Mouse (Mus musculus): ENCODE results near the gene Mmp24. TPM values are rescaled to one million over a fixed set of nuclear protein-coding genes. Genes with fewer than 3 reads are reported as not detected.
A peak's percentile ranks its signal among the peaks of the same experiment; 100 is the strongest.
"Not testable (repeated sequence)": the region's sequence is repeated elsewhere in the genome, so short reads cannot be mapped to it uniquely, and the experiment has no call there.

Mmp24 gene
- polyA plus RNA-seq, 2 experiments from 2014 or later = 0.11 TPM; not detected in 1

DNA sequence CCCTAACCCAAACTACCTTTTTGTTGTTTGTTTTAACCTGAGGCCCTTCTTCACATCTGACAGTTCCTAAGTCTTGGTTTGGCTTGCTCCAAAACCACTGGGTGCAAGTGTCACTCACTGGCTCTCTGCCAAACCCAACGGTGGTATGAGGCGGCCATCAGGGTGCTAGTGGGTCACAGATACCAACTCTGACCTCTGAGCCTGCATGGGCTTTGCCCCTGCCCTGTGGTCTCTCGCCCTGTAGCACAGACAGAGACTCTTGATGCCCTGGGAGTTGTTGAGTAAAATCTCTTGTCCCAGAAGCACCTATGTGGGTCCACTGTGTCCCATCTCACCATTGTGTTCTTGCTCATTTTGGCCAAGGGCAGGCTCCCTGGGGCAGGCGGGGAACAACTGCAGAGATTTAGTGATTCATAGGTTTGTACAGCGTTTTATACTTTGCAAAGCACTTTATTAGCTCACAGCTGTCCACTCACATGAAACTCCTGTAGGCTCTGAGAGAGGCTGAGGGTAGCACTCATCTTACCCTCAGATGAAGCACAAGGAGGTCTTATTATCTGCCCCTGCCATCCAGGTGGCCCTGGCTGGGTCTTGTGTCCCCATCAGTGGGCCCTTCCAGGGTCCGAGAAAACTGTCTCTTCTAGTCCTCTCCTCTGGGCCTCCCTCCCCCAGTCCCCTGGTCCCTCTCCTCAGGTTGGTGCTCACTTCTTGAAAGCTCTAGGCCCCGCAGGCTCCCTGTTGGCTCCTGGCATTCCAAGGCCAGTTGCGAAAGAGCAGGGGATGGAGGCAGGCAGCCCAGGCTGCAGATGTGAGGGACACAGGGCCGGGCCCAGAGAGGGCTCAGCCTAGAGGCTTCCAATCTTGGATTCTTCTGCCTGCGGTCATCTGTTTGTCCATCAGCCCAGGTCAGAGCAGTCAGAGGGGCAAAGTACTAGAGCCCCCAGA lies 42.4 kb downstream of the Mmp24 start:
- ATAC-seq = no peak

DNA sequence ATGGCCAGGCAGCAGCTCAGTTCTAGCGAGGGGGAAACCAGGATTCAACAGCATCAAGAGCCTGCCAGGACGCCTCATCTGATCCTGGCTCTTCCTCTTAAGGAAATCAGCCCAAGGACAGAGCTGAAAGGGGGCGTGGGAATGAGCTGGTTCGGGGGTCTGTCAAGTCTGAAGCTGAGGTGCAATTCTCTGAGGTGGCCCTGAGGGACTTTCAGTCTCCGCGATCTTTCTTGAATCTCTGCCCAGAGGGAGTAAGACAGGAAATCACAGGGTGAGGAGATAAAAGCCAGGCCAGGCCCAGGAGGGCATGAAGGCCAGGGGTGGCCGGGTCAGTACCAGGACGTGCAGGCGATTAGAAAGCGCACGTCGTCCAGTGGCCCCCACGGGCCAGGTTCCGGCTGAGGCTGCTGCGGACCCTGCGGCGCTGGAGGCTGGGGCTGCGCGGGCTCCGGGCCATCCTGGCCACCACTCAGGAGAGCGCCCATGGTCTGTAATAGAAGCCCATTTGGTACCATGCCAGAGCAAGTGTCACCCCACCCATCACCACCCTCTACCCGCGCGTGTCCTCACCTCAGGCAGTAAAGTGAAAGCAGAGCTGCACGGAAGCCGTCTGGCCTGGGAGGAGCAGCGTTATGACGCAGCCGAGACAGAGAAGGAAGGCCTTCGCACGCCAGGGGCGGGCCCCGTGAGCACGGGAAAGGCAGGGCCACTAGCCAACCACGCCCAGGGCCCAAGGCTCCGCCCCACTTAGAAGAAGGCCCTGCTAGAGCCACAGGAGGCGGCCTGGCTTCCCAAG lies 43.7 kb downstream of the Mmp24 start:
- peak; percentile 97 for ATAC-seq

GRCm38 (mm10) chr2:155819392-155819448 lies 44.1 kb downstream of the Mmp24 start, which contains the start of gene BC029722:
BC029722 (minus strand) TSS chr2:155819426.
- no peak for ATAC-seq

- no peak for ATAC-seq
These were observed 44.5 kb downstream of the Mmp24 start for GRCm38 (mm10) chr2:155819449-155820251.

DNA sequence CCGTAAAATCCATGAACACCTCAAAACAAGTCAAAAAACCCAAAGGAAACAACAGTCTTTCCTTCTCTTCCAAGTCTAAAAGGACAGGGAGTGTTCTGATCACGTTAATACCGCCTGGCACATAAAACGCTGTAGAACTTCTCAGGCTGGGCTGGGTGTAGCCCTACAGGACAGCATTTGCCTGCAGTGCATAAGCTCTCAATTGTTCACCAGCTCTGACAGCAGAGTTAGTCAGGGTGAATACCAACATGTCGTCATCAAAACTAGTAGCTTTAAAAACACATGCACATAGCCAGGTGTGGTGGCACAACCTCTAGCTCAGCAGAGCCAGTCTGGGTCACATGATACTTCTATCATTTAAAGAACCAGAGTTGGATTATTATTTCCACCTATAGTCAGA lies 45.6 kb downstream of the Mmp24 start:
- ATAC-seq = no peak

DNA sequence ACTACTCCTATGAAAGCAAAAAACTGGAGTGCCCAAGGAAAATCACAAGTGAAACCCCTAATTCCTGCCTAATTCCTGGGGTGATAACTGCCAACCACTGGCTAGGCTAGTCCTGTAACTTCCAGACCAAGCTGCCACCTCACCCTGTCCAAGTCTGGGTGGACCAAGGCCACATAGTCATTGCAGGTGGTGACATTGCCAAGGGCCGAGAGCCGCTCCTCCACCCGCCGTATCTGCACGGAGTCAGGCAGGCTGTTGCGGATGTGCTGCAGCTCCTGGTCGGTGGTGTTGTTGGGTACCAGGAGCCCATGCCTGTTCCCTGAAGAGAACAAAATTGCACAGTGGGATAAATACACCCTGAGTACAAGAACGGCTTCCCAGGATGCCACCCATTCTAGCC lies 48.6 kb downstream of the Mmp24 start:
- ATAC-seq = no peak

GRCm38 (mm10) chr2:155825904-155826629 lies 50.9 kb downstream of the Mmp24 start:
- peak; percentile 23 for ATAC-seq

DNA sequence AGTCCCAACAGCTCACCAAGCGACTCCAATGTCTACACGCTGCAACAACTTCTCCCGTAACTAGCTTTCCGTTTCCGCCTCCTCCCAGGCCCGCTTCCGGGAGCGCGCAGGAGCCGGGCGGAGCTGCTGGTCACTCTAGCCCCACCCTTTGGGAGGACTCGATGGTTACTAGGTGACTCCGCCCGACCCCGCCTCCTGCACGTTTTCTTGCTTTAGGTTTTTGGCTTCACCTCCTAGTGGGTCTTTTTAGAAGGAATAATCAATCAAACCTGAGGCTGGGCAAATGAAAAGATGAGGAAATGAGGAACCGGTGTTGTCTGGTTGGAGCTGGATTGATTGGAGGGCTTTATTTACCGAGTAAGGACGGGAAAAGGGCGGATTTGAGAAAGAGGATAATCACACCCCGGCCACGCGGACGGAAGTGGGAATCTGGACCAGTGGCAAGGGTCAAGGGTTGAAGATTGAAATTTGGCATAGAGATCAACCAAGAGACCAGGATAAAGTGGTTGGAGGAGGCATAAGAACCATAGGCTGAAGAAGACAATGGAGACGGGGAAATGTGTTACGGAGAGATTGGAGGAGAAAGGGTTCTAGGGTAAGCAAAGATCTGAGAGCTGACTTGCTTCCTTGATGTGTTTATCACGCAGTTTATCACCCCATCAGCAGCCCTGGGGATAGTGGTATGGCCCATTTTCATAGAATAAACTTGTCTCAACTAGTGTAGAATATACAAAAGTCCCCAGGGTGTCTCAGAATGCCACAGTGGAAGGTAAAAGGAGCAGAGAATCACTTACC lies 51.7 kb downstream of the Mmp24 start, which contains the start of gene Eif6:
Gene Eif6, minus strand, starts transcription at position 296 of the 795 bp plus-strand sequence.
- peak; percentile 98 for ATAC-seq

- no peak for ATAC-seq
These were observed 55.7 kb downstream of the Mmp24 start for GRCm38 (mm10) chr2:155830841-155831240.

DNA sequence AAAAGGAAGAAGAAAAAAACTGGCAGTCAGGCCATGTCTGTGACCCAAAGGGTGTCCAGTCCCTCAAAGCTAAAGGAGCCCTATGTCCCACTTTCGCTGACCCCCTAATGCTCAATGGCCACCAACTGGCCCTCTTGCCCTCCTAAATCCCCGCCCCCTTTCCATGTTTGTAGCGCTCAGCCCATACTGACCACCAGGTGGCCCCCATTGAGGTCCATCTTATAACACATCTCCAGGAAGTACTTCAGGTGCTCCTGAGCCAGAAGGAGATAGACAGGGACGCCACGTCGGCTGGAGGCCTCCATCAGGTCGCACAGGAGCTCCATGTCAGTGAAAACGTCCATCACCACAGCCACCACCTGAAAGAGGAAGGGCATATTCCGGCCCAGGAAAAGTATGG lies 56.2 kb downstream of the Mmp24 start:
- ATAC-seq = no peak

DNA sequence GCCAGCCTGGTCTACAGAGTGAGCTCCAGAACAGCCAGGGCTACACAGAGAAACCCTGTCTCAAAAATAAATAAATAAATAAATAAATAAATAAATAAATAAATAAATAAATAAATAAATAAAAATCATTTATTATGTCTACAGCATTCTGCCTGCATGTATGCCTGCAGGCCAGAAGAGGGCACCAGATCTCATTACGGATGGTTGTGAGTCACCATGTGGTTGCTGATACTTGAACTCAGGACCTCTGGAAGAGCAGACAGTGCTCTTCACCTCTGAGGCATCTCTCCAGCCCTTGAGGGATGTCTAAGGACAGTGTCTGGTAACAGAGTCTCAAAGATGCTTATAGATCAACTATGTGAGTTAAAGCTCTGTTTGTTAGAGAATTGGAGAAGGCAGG lies 56.9 kb downstream of the Mmp24 start:
- not testable (repeated sequence) for ATAC-seq

GRCm38 (mm10) chr2:155834732-155835131 lies 59.6 kb downstream of the Mmp24 start, which contains the start of gene Fam83c:
Fam83c (minus strand) TSS chr2:155834854.
- ATAC-seq = no peak

DNA sequence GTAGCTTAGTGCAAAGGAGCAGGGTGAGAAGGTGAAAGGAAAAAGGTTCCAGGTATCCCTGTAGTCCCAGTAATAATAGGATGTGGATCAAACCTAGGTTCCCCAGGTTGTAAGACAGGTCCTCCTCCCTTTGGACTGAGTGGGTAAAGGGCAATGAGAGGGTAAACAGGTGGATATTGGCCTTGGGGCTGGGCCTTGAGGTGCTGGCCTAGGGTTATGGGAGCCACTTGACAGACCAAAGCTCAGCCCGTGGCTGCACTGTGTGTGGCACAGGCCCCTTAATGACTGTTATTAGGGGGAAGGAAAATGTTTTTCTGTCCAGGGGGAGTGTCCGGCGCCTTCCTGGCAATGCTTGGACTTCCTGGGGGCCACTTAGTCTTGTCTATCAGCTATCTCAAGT lies 62.8 kb downstream of the Mmp24 start:
- no peak for ATAC-seq

- ATAC-seq = no peak
These were observed 63.8 kb downstream of the Mmp24 start for GRCm38 (mm10) chr2:155838961-155839360.

GRCm38 (mm10) chr2:155846930-155847329 lies 71.8 kb downstream of the Mmp24 start:
- no peak for ATAC-seq

DNA sequence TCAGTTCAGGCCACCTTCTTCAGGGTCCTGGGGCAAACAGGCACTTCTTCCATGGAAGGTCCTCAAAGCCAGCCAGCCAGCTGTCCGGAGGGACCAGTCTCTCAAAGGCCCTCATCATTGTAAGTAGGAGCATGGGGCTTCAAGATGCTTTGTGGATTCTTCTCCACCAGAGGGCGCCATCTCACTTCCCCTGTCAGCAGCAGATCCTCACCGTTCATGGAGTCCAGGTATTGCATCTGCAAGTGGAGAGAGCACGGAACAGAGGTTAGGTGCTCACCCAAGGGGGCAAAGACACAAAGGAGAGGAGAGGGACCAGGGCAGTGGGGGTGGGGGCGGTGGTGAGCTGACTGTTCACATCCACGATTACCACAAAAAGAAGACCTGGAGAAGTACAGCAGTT lies 73.1 kb downstream of the Mmp24 start:
- ATAC-seq = peak; percentile 43

DNA sequence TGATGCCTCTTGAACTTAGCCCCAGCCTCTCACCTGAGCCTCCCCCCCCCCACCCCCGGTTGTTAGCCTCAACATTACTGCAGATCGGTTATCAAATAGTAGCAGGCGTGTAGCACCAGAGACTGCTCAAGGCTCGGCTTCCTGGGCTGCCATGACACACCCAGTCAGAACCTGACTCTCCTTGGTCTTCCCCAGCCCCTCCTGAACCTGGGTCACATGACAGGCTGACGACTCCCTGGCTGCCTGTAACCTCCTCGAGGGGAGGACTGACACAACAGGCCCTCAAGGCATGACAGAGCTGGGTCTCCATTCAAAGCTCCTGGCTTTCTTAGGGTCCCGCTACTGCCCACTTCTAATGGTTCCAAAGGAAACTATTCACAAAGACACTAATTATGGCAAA lies 74.3 kb downstream of the Mmp24 start:
- ATAC-seq = no peak

DNA sequence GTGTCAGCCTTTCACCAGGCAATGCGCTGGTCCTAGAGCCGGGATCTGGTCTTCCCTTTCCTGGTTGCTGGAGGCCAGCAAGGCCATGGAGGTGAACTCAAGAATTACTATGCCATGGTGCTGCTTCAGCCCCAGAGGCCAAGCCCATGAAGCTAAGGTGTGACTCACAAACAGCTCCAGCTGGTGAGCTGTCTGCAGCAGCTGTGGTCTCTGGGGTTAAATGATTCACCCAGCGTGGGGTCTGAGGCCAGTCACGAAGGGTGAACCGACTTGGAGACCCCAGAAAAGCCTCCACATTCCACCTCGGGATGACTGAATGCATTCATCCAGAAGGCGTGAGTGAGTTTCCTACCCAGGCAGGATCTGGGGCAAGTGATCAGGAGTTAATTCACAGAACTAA lies 75.0 kb downstream of the Mmp24 start:
- no peak for ATAC-seq

- ATAC-seq = no peak
These were observed 77.4 kb downstream of the Mmp24 start for GRCm38 (mm10) chr2:155852536-155852935.

DNA sequence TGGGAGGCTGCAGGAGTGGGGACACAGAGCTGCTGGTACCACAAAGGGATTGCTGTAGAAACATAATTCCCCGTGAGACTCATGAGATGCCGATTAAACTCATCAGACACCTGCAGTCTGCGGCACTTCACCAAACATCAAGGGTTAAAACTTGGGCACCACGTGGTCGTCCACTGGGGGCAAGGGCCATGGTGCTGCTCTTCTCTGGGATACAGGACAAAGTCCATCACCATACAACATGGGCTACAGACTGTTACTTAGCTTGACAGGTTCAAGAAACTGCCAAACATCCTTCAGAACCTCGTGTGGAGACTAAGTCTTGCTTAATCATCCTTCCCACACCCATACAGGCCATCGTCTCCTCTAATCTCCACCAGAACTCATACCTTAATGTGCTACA lies 85.0 kb downstream of the Mmp24 start:
- no peak for ATAC-seq

GRCm38 (mm10) chr2:155861581-155861980 lies 86.4 kb downstream of the Mmp24 start:
- no peak for ATAC-seq
